Mouse (Mus musculus) adrenal gland, adult 8-10 months (tissue): ENCODE measurements around the gene Rpl21. TPM values are rescaled to one million over a fixed set of nuclear protein-coding genes. Genes with fewer than 3 reads are reported as not detected.
"Not testable (repeated sequence)": the region's sequence is repeated elsewhere in the genome, so short reads cannot be mapped to it uniquely, and the experiment has no call there.

ENCODE experiments used
- DNase-seq: peaks from one replicate; pipeline ENCODE4 v3.0.0; 2022
- total RNA-seq, 4 experiments: library from RNA; stranded (reverse); gene quantifications; 2 replicates each; pipeline ENCODE4 v1.2.4; 2022

Rpl21 gene
- total RNA-seq, 4 experiments from 2014 or later, result 199 to 341 (median 261) TPM

DNA sequence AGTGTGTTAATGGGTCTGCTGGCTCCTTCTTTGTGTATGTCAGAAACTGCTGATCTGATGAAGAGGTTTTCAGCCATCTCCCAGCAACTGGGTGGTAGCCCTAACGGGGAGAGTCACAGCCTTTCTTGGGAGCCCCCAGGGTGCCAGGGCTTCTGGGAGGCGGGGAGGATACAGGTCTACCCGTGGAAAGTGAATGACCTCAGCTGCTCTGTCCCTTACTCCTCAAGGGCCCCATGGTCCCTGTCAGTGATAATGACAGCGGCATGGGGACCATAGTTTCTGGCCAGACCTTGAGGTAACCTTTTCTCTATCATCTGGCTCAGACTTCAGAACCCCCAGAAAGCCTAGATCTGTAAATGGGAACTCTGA, 35.2 kb downstream of the Rpl21 start:
- no peak for DNase-seq

DNA sequence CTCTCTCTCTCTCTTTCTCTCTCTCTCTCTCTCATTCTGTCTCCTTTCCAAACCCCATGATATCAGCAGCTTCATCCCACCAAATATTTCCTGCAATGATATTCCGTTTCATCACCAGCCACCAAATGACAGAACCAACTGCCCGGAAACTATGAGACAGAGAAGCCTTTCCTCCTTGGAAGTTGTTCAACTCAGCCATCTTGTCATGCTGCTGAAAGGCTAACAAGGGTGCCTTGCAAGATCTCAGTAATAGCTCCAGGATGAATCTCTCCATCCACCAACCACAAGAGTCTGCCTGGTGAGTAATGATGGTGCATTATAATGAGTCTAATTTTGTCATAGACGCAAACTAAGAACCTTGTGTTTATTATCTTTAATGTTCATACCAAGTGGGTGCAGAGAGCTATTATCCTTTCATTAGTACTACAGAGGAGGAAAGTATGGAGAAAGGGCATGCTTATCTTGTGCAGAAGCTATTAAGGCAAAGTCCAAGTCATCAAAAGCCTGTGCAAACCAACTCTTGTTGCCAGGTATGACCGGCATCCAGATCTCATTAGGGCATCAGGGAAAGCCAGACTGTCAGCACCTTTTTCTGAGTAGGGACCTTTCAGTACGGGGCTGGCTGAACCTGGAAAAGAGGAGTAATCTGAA, 40.4 kb downstream of the Rpl21 start:
- no peak for DNase-seq

DNA sequence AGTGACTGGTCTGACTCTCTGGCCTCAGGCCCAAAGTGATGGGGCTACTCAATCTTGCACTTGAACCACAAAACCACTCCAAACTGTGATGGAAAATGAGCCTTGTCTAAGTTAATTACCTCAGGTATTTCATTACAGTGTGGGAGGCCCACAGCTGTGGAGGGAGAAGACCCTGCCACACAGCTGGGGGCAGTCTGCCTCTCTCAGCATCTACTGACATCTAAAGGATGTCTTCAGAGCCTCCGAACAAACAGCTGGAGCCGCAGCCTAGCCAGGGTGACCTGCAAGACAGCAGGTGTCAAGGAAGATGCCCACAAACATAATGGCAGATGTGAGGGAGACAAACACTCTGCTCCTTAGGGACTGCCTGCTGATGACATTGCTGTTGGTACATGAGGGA, 43.3 kb downstream of the Rpl21 start:
- no peak for DNase-seq

DNA sequence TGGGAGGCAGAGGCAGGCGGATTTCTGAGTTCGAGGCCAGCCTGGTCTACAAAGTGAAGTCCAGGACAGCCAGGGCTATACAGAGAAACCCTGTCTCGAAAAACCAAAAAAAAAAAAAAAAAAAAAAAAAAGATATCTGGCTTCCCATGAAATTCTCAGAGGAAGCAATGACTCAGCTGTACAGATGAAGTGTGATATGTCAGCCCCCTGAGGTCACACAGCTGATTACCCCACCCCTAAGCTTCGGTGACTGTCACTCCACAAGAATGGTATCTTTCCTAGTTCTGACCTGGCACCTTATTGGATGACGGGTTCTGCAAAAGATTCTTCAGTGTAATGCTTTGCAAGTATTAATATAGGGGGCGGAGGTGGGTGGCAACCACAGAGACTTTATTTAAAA, 45.2 kb downstream of the Rpl21 start:
- DNase-seq, result not testable (repeated sequence)

DNA sequence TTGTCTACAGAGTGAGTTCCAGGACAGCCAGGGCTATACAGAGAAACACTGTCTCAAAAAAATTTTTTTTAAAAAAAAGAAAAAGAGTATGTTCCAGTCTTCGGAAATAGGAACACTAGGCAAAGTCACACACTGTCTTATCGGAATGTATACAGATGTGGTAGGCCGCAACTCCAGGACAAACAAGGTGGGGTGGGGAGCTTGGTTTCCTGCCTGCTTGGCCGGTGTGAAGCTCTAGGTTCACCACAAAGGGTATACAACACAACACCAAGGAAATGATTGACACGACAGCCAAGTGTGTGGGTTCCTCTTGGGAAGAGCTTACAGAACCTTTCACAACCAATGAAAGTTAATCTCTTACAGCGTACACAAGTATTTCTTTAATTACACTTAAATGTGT, 49.6 kb downstream of the Rpl21 start:
- DNase-seq, result no peak

DNA sequence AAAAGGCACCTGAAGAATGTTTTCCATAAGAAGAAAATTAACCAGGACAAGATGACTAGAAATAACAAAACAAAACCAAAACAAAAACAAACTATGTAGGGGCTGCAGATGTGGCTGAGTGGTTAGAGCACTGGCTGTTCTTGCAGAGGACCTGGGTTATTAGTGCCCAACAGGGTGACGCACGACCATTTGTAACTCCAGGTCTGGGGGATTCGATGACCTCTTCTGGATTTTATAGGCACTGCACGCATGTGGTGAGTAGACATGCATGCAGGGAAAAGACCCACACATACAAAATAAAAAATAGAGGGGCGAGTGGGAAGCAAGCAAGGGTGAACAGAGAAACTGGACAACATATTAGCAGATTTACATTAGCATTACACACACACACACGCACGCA, 50.4 kb downstream of the Rpl21 start:
- DNase-seq, result no peak

DNA sequence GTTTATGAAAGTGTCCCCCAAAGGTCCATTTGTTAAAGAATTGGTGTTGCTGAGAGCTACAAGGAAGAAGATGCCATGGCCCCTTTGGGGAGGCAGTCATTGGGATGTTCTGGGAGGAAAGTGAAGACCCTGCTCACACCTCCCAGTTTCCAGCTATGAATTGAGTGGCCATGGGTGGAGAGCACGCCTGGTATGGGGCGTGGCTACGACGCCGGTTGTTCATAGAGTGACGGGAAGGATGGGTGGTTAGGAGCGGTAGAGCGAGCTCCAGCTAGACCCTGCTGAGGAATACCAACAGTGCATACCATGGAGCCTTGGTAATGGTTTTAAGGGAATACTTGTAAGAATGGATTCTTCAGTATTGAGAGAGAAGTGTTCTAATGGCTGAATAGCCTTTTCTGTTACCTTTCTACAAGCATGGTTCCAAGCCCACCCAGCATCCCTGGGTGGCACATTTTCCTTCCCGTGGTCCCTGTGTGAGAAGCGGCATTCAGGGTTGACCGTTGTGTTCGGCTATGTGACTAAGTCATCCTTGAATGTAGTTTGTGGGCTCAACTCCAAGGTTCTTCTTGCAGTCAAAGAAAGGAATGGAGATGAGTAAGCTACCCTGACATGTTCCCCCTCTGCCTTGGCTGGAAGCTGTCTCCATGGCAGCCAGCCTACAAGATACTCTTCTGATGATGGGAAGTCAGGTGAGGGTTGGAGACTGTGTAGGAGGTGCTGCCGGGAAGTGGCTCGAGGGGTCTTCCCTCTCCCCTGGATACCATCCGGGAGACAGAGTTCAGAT, 51.0 kb downstream of the Rpl21 start:
- DNase-seq, result peak; percentile 18

Other genes with a start within 250 kb of the Rpl21 start
- under 1 TPM in 1 of 4 experiments, not detected in 3; 0.32 TPM for gene Gpr12, start 247.7 kb upstream of the Rpl21 start, total RNA-seq
- 10 to 100 TPM; 24.9 to 38.1 (median 31.0) TPM for gene Usp12, start 37.9 kb upstream of the Rpl21 start, total RNA-seq
- gene Rasl11a, start 12.2 kb downstream of the Rpl21 start, total RNA-seq, result 1 to 10 TPM; 5.2 to 9.0 (median 7.7) TPM
- gene Gtf3a, start 115.8 kb downstream of the Rpl21 start, total RNA-seq, result 10 to 100 TPM; 24.8 to 30.4 (median 28.6) TPM
- 10 to 100 TPM; 30.6 to 38.0 (median 34.2) TPM for gene Mtif3, start 130.9 kb downstream of the Rpl21 start, total RNA-seq
- 10 to 100 TPM; 10.1 to 14.4 (median 12.9) TPM for gene Lnx2, start 243.7 kb downstream of the Rpl21 start, total RNA-seq
- 100 to 1,000 TPM in 2 of 4 experiments, 10 to 100 TPM in 2; 96.7 to 117 (median 108) TPM for gene Polr1d, start 244.2 kb downstream of the Rpl21 start, total RNA-seq